Mouse (Mus musculus) limb, embryonic 15.5 days (tissue): ENCODE results near the gene Afmid. TPM values are rescaled to one million over a fixed set of nuclear protein-coding genes. Genes with fewer than 3 reads are reported as not detected.
A peak's percentile ranks its signal among the peaks of the same experiment; 100 is the strongest.

Source experiments
- ATAC-seq: fragments of 200-750 bp; cut with Nextera tagmentation; 2 replicates; pipeline ENCODE4 v1.8.0; 2017; ENCODE audit warnings: low read depth, moderate TSS enrichment; ENCODE audit not compliant: insufficient number of reproducible peaks, low FRiP score, low TSS enrichment
- H3K27ac ChIP-seq: fragments of 300-500 bp; sonication (generic); 2 replicates; pipeline ENCODE4 v1.5.1; 2015; ENCODE audit warnings: moderate library complexity, mild to moderate bottlenecking, inconsistent platforms
- H3K27me3 ChIP-seq: fragments of 300-500 bp; sonication (generic); 2 replicates; pipeline ENCODE4 v1.6.1; 2015; ENCODE audit warnings: inconsistent platforms
- H3K36me3 ChIP-seq: fragments of 300-500 bp; sonication (generic); 2 replicates; pipeline ENCODE4 v1.6.1; 2015; ENCODE audit warnings: inconsistent platforms
- H3K4me1 ChIP-seq: fragments of 300-500 bp; sonication (generic); 2 replicates; pipeline ENCODE4 v1.6.1; 2015; ENCODE audit warnings: inconsistent platforms
- H3K4me2 ChIP-seq: fragments of 300-500 bp; sonication (generic); 2 replicates; pipeline ENCODE4 v1.6.1; 2015; ENCODE audit warnings: mild to moderate bottlenecking, inconsistent platforms
- H3K4me3 ChIP-seq: fragments of 300-500 bp; sonication (generic); 2 replicates; pipeline ENCODE4 v1.5.1; 2015; ENCODE audit warnings: mild to moderate bottlenecking, inconsistent platforms
- H3K9ac ChIP-seq: fragments of 300-500 bp; sonication (generic); 2 replicates; pipeline ENCODE4 v1.6.1; 2015; ENCODE audit warnings: inconsistent platforms
- H3K9me3 ChIP-seq: fragments of 300-500 bp; sonication (generic); 2 replicates; pipeline ENCODE4 v1.6.1; 2016; ENCODE audit warnings: inconsistent platforms
- WGBS: fragments of 180-500 bp; shearing (Covaris S2); methylation state at CpG from one replicate; pipeline ENCODE4 v1.1.7; 2015; 5-methylcytosine and 5-hydroxymethylcytosine counted together
- polyA plus RNA-seq: library from polyadenylated mRNA; unstranded; fragments of >200 nt; fragmentation: Nextera tagmentation; extraction: Ambion mirVana; gene quantifications from 2 replicates; pipeline ENCODE4 v1.2.1, GENCODE M21; 2015

Gene Afmid
- polyA plus RNA-seq, 1 experiment from 2014 or later = 4.9 TPM

- WGBS = 59% methylated on average over 9 of the region's 9 CpGs
- Histone ChIP-seq H3K36me3 (no peaks in the 10 kb centered on the region), H3K4me1 (peaks cover 10% of the 10 kb centered on the region), H3K27ac (no peak within 1 kb of the TSS), H3K27me3 (no peaks in the 10 kb centered on the region), H3K4me3 (no peak within 1 kb of the TSS), H3K9me3 (no peaks in the 10 kb centered on the region), H3K9ac (no peak within 1 kb of the TSS), H3K4me2 (no peak within 1 kb of the TSS)
- ATAC-seq = no peak
These were observed 28.1 kb upstream of the Afmid start, which contains the start of gene 6030468B19Rik for GRCm38 (mm10) chr11:117797511-117798159. 6030468B19Rik (plus strand) TSS chr11:117797660.

- no peaks in the 10 kb centered on the region for H3K27me3 ChIP-seq
- no peaks in the 10 kb centered on the region for H3K36me3 ChIP-seq
- H3K27ac ChIP-seq = no peak overlapping the region
- no peak overlapping the region for H3K4me3 ChIP-seq
- H3K4me2 ChIP-seq = no peak overlapping the region
- no peak for ATAC-seq
- no peak overlapping the region for H3K9ac ChIP-seq
- H3K4me1 ChIP-seq = peaks cover 7% of the 10 kb centered on the region
- WGBS = 27% methylated on average over 2 of the region's 2 CpGs
- H3K9me3 ChIP-seq = no peaks in the 10 kb centered on the region
These were observed 27.6 kb upstream of the Afmid start for GRCm38 (mm10) chr11:117798160-117798541.

GRCm38 (mm10) chr11:117799174-117799573 lies 26.6 kb upstream of the Afmid start:
- 74% methylated on average over 5 of the region's 5 CpGs for WGBS
- no peak overlapping the region; the same call in 1 of the 2 replicates for H3K27ac ChIP-seq

GRCm38 (mm10) chr11:117800038-117800437 lies 25.7 kb upstream of the Afmid start:
- Histone ChIP-seq H3K9me3 (no peaks in the 10 kb centered on the region), H3K4me2 (no peak overlapping the region), H3K4me1 (peaks cover 6% of the 10 kb centered on the region; the same call in 1 of the 2 replicates), H3K36me3 (no peaks in the 10 kb centered on the region), H3K27me3 (no peaks in the 10 kb centered on the region), H3K9ac (no peak overlapping the region), H3K27ac (no peak overlapping the region), H3K4me3 (no peak overlapping the region)
- WGBS = 68% methylated on average over 7 of the region's 7 CpGs
- no peak for ATAC-seq

More at GRCm38 (mm10) chr11:117799174-117799573, 26.6 kb upstream of the Afmid start:
- H3K9me3 ChIP-seq = no peaks in the 10 kb centered on the region
- ATAC-seq = no peak
- peaks cover 6% of the 10 kb centered on the region; the same call in 1 of the 2 replicates for H3K4me1 ChIP-seq
- H3K4me3 ChIP-seq = no peak overlapping the region
- no peaks in the 10 kb centered on the region for H3K27me3 ChIP-seq
- H3K36me3 ChIP-seq = no peaks in the 10 kb centered on the region
- H3K9ac ChIP-seq = no peak overlapping the region
- H3K4me2 ChIP-seq = no peak overlapping the region

GRCm38 (mm10) chr11:117801650-117802049 lies 24.1 kb upstream of the Afmid start:
- Histone ChIP-seq H3K4me3 (no peak overlapping the region), H3K27ac (no peak overlapping the region), H3K36me3 (no peaks in the 10 kb centered on the region), H3K9me3 (no peaks in the 10 kb centered on the region), H3K9ac (no peak overlapping the region), H3K4me2 (no peak overlapping the region), H3K4me1 (peaks cover 6% of the 10 kb centered on the region; the same call in 1 of the 2 replicates), H3K27me3 (no peaks in the 10 kb centered on the region)
- ATAC-seq = no peak
- WGBS = 67% methylated on average over 7 of the region's 7 CpGs

GRCm38 (mm10) chr11:117803166-117803688 lies 22.5 kb upstream of the Afmid start:
- H3K9me3 ChIP-seq = no peaks in the 10 kb centered on the region
- no peak for ATAC-seq
- peaks cover 2% of the 10 kb centered on the region; the same call in 1 of the 2 replicates for H3K4me1 ChIP-seq
- no peaks in the 10 kb centered on the region for H3K36me3 ChIP-seq
- H3K9ac ChIP-seq = no peak overlapping the region
- 94% methylated on average over 3 of the region's 3 CpGs for WGBS
- H3K27me3 ChIP-seq = no peaks in the 10 kb centered on the region
- no peak overlapping the region for H3K27ac ChIP-seq
- no peak overlapping the region for H3K4me3 ChIP-seq
- H3K4me2 ChIP-seq = no peak overlapping the region

GRCm38 (mm10) chr11:117806781-117807180 lies 18.9 kb upstream of the Afmid start:
- Histone ChIP-seq H3K4me3 (no peak overlapping the region), H3K27me3 (no peaks in the 10 kb centered on the region), H3K36me3 (no peaks in the 10 kb centered on the region), H3K27ac (no peak overlapping the region), H3K4me1 (peaks cover 24% of the 10 kb centered on the region), H3K9ac (no peak overlapping the region), H3K4me2 (no peak overlapping the region), H3K9me3 (no peaks in the 10 kb centered on the region)
- no peak for ATAC-seq
- 93% methylated on average over 6 of the region's 6 CpGs for WGBS

GRCm38 (mm10) chr11:117809407-117810311 lies 16.1 kb upstream of the Afmid start, which contains the start of the genes Gm20708 and Syngr2:
Gm20708 (plus strand) TSS chr11:117809668.
Syngr2 (plus strand) TSS chr11:117809668.
- ATAC-seq = peak; percentile 35; the same call in 1 of the 2 replicates
- under 1% methylated on average over 75 of the region's 75 CpGs for WGBS
- no peaks in the 10 kb centered on the region for H3K27me3 ChIP-seq
- H3K4me1 ChIP-seq = peaks cover 24% of the 10 kb centered on the region
- peak within 1 kb of the TSS; percentile 94 for H3K4me2 ChIP-seq
- H3K9ac ChIP-seq = peak within 1 kb of the TSS; percentile 74
- no peaks in the 10 kb centered on the region for H3K9me3 ChIP-seq
- H3K36me3 ChIP-seq = peaks cover 28% of the 10 kb centered on the region
- peak within 1 kb of the TSS; percentile 96 for H3K4me3 ChIP-seq
- H3K27ac ChIP-seq = peak within 1 kb of the TSS; percentile 74

- WGBS = under 1% methylated on average over 21 of the region's 21 CpGs
- H3K27me3 ChIP-seq = no peaks in the 10 kb centered on the region
- peaks cover 24% of the 10 kb centered on the region for H3K4me1 ChIP-seq
- peak; percentile 64; the same call in 1 of the 2 replicates for ATAC-seq
- H3K36me3 ChIP-seq = peaks cover 37% of the 10 kb centered on the region
- H3K4me3 ChIP-seq = peak overlapping the region; percentile 96
- H3K27ac ChIP-seq = peak overlapping the region; percentile 74
- no peaks in the 10 kb centered on the region for H3K9me3 ChIP-seq
- peak overlapping the region; percentile 74 for H3K9ac ChIP-seq
- H3K4me2 ChIP-seq = peak overlapping the region; percentile 94
These were observed 15.2 kb upstream of the Afmid start for GRCm38 (mm10) chr11:117810401-117811046.

- 80% methylated on average over 5 of the region's 5 CpGs for WGBS
- Histone ChIP-seq H3K36me3 (peaks cover 68% of the 10 kb centered on the region), H3K9me3 (no peaks in the 10 kb centered on the region), H3K4me3 (no peak overlapping the region), H3K9ac (no peak overlapping the region), H3K27me3 (no peaks in the 10 kb centered on the region), H3K4me1 (peaks cover 24% of the 10 kb centered on the region), H3K4me2 (no peak overlapping the region), H3K27ac (no peak overlapping the region)
- no peak for ATAC-seq
These were observed 11.9 kb upstream of the Afmid start for GRCm38 (mm10) chr11:117813867-117814266.

- H3K9ac ChIP-seq = no peak overlapping the region
- H3K9me3 ChIP-seq = no peaks in the 10 kb centered on the region
- peaks cover 77% of the 10 kb centered on the region for H3K36me3 ChIP-seq
- peaks cover 23% of the 10 kb centered on the region for H3K4me1 ChIP-seq
- H3K27ac ChIP-seq = no peak overlapping the region
- ATAC-seq = no peak
- no peak overlapping the region for H3K4me2 ChIP-seq
- 93% methylated on average over 6 of the region's 6 CpGs for WGBS
- H3K27me3 ChIP-seq = no peaks in the 10 kb centered on the region
- H3K4me3 ChIP-seq = no peak overlapping the region
These were observed 10.9 kb upstream of the Afmid start for GRCm38 (mm10) chr11:117814704-117815366.
